Mouse (Mus musculus): Measurements from ENCODE around the gene Tarbp2. TPM values are rescaled to one million over a fixed set of nuclear protein-coding genes. Genes with fewer than 3 reads are reported as not detected.

Tarbp2 gene
- polyA plus RNA-seq, 1 experiment from 2014 or later = 105 TPM

GRCm38 (mm10) chr15:102485853-102486252 lies 32.1 kb upstream of the Tarbp2 start:
- WGBS = 90% methylated on average over 12 of the region's 12 CpGs
- H3K9me3 ChIP-seq (ENCODE audit: control insufficient read depth, low read length) = no peaks in the 10 kb centered on the region
- no peaks in the 10 kb centered on the region for H3K4me1 ChIP-seq (ENCODE audit: control insufficient read depth, insufficient read depth, low read length)
- H3K27ac ChIP-seq (ENCODE audit: low read length) = no peak overlapping the region
- H3K36me3 ChIP-seq (ENCODE audit: control insufficient read depth, insufficient read depth, low read length) = peaks cover 19% of the 10 kb centered on the region
- H3K27me3 ChIP-seq (replicated peaks; ENCODE audit: control insufficient read depth, insufficient read depth, low read length) = no peaks in the 10 kb centered on the region
- no peak overlapping the region for H3K9ac ChIP-seq (ENCODE audit: low read depth, low read length)
- no peak overlapping the region for H3K4me2 ChIP-seq (ENCODE audit: low read depth, low read length)
- H3K4me3 ChIP-seq (ENCODE audit: low read length) = no peak overlapping the region
- no peak for ATAC-seq

GRCm38 (mm10) chr15:102487664-102488063 lies 30.3 kb upstream of the Tarbp2 start:
- no peak overlapping the region for H3K9ac ChIP-seq (ENCODE audit: low read depth, low read length)
- no peak overlapping the region for H3K4me2 ChIP-seq (ENCODE audit: low read depth, low read length)
- H3K9me3 ChIP-seq (ENCODE audit: control insufficient read depth, low read length) = no peaks in the 10 kb centered on the region
- H3K4me1 ChIP-seq (ENCODE audit: control insufficient read depth, insufficient read depth, low read length) = no peaks in the 10 kb centered on the region
- H3K27me3 ChIP-seq (replicated peaks; ENCODE audit: control insufficient read depth, insufficient read depth, low read length) = no peaks in the 10 kb centered on the region
- no peak overlapping the region for H3K27ac ChIP-seq (ENCODE audit: low read length)
- ATAC-seq = no peak
- WGBS = 71% methylated on average over 1 of the region's 1 CpGs
- H3K36me3 ChIP-seq (ENCODE audit: control insufficient read depth, insufficient read depth, low read length) = peaks cover 17% of the 10 kb centered on the region
- no peak overlapping the region for H3K4me3 ChIP-seq (ENCODE audit: low read length)

GRCm38 (mm10) chr15:102498322-102498721 lies 19.7 kb upstream of the Tarbp2 start:
- Histone ChIP-seq H3K4me1 (ENCODE audit: control insufficient read depth, insufficient read depth, low read length) (peaks cover 11% of the 10 kb centered on the region), H3K9me3 (ENCODE audit: control insufficient read depth, low read length) (no peaks in the 10 kb centered on the region), H3K36me3 (ENCODE audit: control insufficient read depth, insufficient read depth, low read length) (peaks cover 9% of the 10 kb centered on the region), H3K4me2 (ENCODE audit: low read depth, low read length) (no peak overlapping the region), H3K9ac (ENCODE audit: low read depth, low read length) (no peak overlapping the region), H3K27ac (ENCODE audit: low read length) (no peak overlapping the region), H3K27me3 (replicated peaks; ENCODE audit: control insufficient read depth, insufficient read depth, low read length) (no peaks in the 10 kb centered on the region), H3K4me3 (ENCODE audit: low read length) (no peak overlapping the region)
- ATAC-seq = no peak
- 84% methylated on average over 3 of the region's 3 CpGs for WGBS

- Histone ChIP-seq H3K27ac (ENCODE audit: low read length) (no peak overlapping the region), H3K36me3 (ENCODE audit: control insufficient read depth, insufficient read depth, low read length) (peaks cover 13% of the 10 kb centered on the region), H3K9me3 (ENCODE audit: control insufficient read depth, low read length) (no peaks in the 10 kb centered on the region), H3K9ac (ENCODE audit: low read depth, low read length) (no peak overlapping the region), H3K27me3 (replicated peaks; ENCODE audit: control insufficient read depth, insufficient read depth, low read length) (no peaks in the 10 kb centered on the region), H3K4me3 (ENCODE audit: low read length) (no peak overlapping the region), H3K4me1 (ENCODE audit: control insufficient read depth, insufficient read depth, low read length) (peaks cover 11% of the 10 kb centered on the region), H3K4me2 (ENCODE audit: low read depth, low read length) (no peak overlapping the region)
- no peak for ATAC-seq
- 64% methylated on average over 3 of the region's 3 CpGs for WGBS
These were observed 18.6 kb upstream of the Tarbp2 start for GRCm38 (mm10) chr15:102499370-102499769.

- Histone ChIP-seq H3K27ac (ENCODE audit: low read length) (no peak overlapping the region), H3K4me1 (ENCODE audit: control insufficient read depth, insufficient read depth, low read length) (peaks cover 11% of the 10 kb centered on the region), H3K4me3 (ENCODE audit: low read length) (no peak overlapping the region), H3K27me3 (replicated peaks; ENCODE audit: control insufficient read depth, insufficient read depth, low read length) (no peaks in the 10 kb centered on the region), H3K9ac (ENCODE audit: low read depth, low read length) (no peak overlapping the region), H3K4me2 (ENCODE audit: low read depth, low read length) (no peak overlapping the region), H3K36me3 (ENCODE audit: control insufficient read depth, insufficient read depth, low read length) (peaks cover 13% of the 10 kb centered on the region), H3K9me3 (ENCODE audit: control insufficient read depth, low read length) (no peaks in the 10 kb centered on the region)
- 85% methylated on average over 6 of the region's 6 CpGs for WGBS
- ATAC-seq = no peak
These were observed 18.1 kb upstream of the Tarbp2 start for GRCm38 (mm10) chr15:102499851-102500250.

- 86% methylated on average over 5 of the region's 5 CpGs for WGBS
- no peak for ATAC-seq
These were observed 17.5 kb upstream of the Tarbp2 start for GRCm38 (mm10) chr15:102500479-102500878.

GRCm38 (mm10) chr15:102501084-102501814 lies 16.7 kb upstream of the Tarbp2 start:
- H3K4me1 ChIP-seq (ENCODE audit: control insufficient read depth, insufficient read depth, low read length) = peaks cover 11% of the 10 kb centered on the region
- 85% methylated on average over 19 of the region's 19 CpGs for WGBS
- H3K4me3 ChIP-seq (ENCODE audit: low read length) = no peak overlapping the region
- H3K36me3 ChIP-seq (ENCODE audit: control insufficient read depth, insufficient read depth, low read length) = peaks cover 16% of the 10 kb centered on the region
- H3K9ac ChIP-seq (ENCODE audit: low read depth, low read length) = no peak overlapping the region
- H3K4me2 ChIP-seq (ENCODE audit: low read depth, low read length) = 0 out of 2 replicates have a peak overlapping the region, but pooled peaks have one; percentile 4
- no peak for ATAC-seq
- H3K27me3 ChIP-seq (replicated peaks; ENCODE audit: control insufficient read depth, insufficient read depth, low read length) = no peaks in the 10 kb centered on the region
- H3K9me3 ChIP-seq (ENCODE audit: control insufficient read depth, low read length) = no peaks in the 10 kb centered on the region
- H3K27ac ChIP-seq (ENCODE audit: low read length) = peak overlapping the region; percentile 43

More at GRCm38 (mm10) chr15:102500479-102500878, 17.5 kb upstream of the Tarbp2 start:
- Histone ChIP-seq H3K27me3 (replicated peaks; ENCODE audit: control insufficient read depth, insufficient read depth, low read length) (no peaks in the 10 kb centered on the region), H3K9ac (ENCODE audit: low read depth, low read length) (no peak overlapping the region), H3K4me2 (ENCODE audit: low read depth, low read length) (no peak overlapping the region), H3K27ac (ENCODE audit: low read length) (no peak overlapping the region), H3K4me3 (ENCODE audit: low read length) (no peak overlapping the region), H3K4me1 (ENCODE audit: control insufficient read depth, insufficient read depth, low read length) (peaks cover 11% of the 10 kb centered on the region), H3K9me3 (ENCODE audit: control insufficient read depth, low read length) (no peaks in the 10 kb centered on the region), H3K36me3 (ENCODE audit: control insufficient read depth, insufficient read depth, low read length) (peaks cover 16% of the 10 kb centered on the region)

- 59% methylated on average over 9 of the region's 9 CpGs for WGBS
- Histone ChIP-seq H3K9me3 (ENCODE audit: control insufficient read depth, low read length) (no peaks in the 10 kb centered on the region), H3K4me1 (ENCODE audit: control insufficient read depth, insufficient read depth, low read length) (peaks cover 14% of the 10 kb centered on the region), H3K27ac (ENCODE audit: low read length) (peak overlapping the region; percentile 43), H3K9ac (ENCODE audit: low read depth, low read length) (no peak overlapping the region), H3K36me3 (ENCODE audit: control insufficient read depth, insufficient read depth, low read length) (peaks cover 16% of the 10 kb centered on the region), H3K4me2 (ENCODE audit: low read depth, low read length) (no peak overlapping the region), H3K27me3 (replicated peaks; ENCODE audit: control insufficient read depth, insufficient read depth, low read length) (no peaks in the 10 kb centered on the region), H3K4me3 (ENCODE audit: low read length) (no peak overlapping the region)
- ATAC-seq = peak; percentile 59
These were observed 15.6 kb upstream of the Tarbp2 start for GRCm38 (mm10) chr15:102502254-102502840.

GRCm38 (mm10) chr15:102503447-102503846 lies 14.5 kb upstream of the Tarbp2 start, which contains the start of gene Gm10337:
Gene Gm10337, plus strand, starts transcription at chr15:102503722.
- WGBS = 82% methylated on average over 1 of the region's 1 CpGs

More at GRCm38 (mm10) chr15:102503447-102503846, 14.5 kb upstream of the Tarbp2 start, which contains the start of gene Gm10337:
- no peak within 1 kb of the TSS for H3K4me3 ChIP-seq (ENCODE audit: low read length)
- peaks cover 14% of the 10 kb centered on the region for H3K4me1 ChIP-seq (ENCODE audit: control insufficient read depth, insufficient read depth, low read length)
- H3K9me3 ChIP-seq (ENCODE audit: control insufficient read depth, low read length) = no peaks in the 10 kb centered on the region
- peak within 1 kb of the TSS; percentile 35; the same call in 1 of the 2 replicates for H3K27ac ChIP-seq (ENCODE audit: low read length)
- no peak for ATAC-seq
- peaks cover 16% of the 10 kb centered on the region for H3K36me3 ChIP-seq (ENCODE audit: control insufficient read depth, insufficient read depth, low read length)
- no peak within 1 kb of the TSS for H3K9ac ChIP-seq (ENCODE audit: low read depth, low read length)
- H3K27me3 ChIP-seq (replicated peaks; ENCODE audit: control insufficient read depth, insufficient read depth, low read length) = no peaks in the 10 kb centered on the region
- H3K4me2 ChIP-seq (ENCODE audit: low read depth, low read length) = no peak within 1 kb of the TSS

Measured in intestine, embryonic 16.5 days (tissue).